Mouse (Mus musculus) mammary gland, adult 2 months (tissue): ENCODE measurements around the gene Nolc1. TPM values are rescaled to one million over a fixed set of nuclear protein-coding genes. Genes with fewer than 3 reads are reported as not detected.

Experiments
- polyA plus RNA-seq: library from polyadenylated mRNA; depleted of rRNA; stranded (reverse); fragments of >200 nt; gene quantifications from 2 replicates; pipeline ENCODE4 v1.2.3, GENCODE M21; 2012; ENCODE audit warnings: low replicate concordance; rRNA removed

Nolc1 gene
- 8.1 and 8.7 TPM in 2 replicates for polyA plus RNA-seq

GRCm38 (mm10) chr19:46075616-46076607 is at the start of gene Nolc1:
Gene Nolc1 (plus strand): TSS chr19:46075863.

GRCm38 (mm10) chr19:46044271-46044992 is 31.2 kb upstream of the Nolc1 start, which contains the start of gene Pprc1:
Gene Pprc1 (plus strand): TSS chr19:46044886.

GRCm38 (mm10) chr19:46044993-46045695 is 30.5 kb upstream of the Nolc1 start, which contains the start of gene Ldb1:
Gene Ldb1 (minus strand): TSS chr19:46045214.

GRCm38 (mm10) chr19:46131694-46132525 is 56.2 kb downstream of the Nolc1 start, which contains the start of gene Elovl3:
Gene Elovl3 (plus strand): TSS chr19:46131897.

Other genes with a start within 250 kb of the Nolc1 start
- 7.3 and 12.6 TPM in 2 replicates for gene Armh3, start 77.4 kb upstream of the Nolc1 start, polyA plus RNA-seq
- 6.9 and 13.8 TPM in 2 replicates for gene Hps6, start 72.4 kb upstream of the Nolc1 start, polyA plus RNA-seq
- gene Pprc1, start 31.0 kb upstream of the Nolc1 start, polyA plus RNA-seq: 26.7 and 30.8 TPM in 2 replicates
- 226 and 287 TPM in 2 replicates for gene Ldb1, start 30.6 kb upstream of the Nolc1 start, polyA plus RNA-seq
- 1.9 and 13.0 TPM in 2 replicates for gene Elovl3, start 56.0 kb downstream of the Nolc1 start, polyA plus RNA-seq
- 0.10 and 1.1 TPM in 2 replicates for gene Pitx3, start 72.5 kb downstream of the Nolc1 start, polyA plus RNA-seq
- 75.0 and 139 TPM in 2 replicates for gene Gbf1, start 76.6 kb downstream of the Nolc1 start, polyA plus RNA-seq
- gene Nfkb2, start 228.5 kb downstream of the Nolc1 start, polyA plus RNA-seq: 68.3 and 139 TPM in 2 replicates